Mouse (Mus musculus) thymus, postnatal 36 days (tissue): ENCODE measurements at regions not wholly inside any gene's neighbourhood (a gene's known extent, or its start where the extent isn't known, plus 50 kb on each side); places are given as distances from the start of the nearest gene placed in this dataset.

ENCODE experiments used
- DNase-seq, 2 experiments: peaks; one replicate each; pipeline ENCODE4 v3.0.0; 2022; ENCODE audit warnings: mixed read lengths in 2 of 2

DNA sequence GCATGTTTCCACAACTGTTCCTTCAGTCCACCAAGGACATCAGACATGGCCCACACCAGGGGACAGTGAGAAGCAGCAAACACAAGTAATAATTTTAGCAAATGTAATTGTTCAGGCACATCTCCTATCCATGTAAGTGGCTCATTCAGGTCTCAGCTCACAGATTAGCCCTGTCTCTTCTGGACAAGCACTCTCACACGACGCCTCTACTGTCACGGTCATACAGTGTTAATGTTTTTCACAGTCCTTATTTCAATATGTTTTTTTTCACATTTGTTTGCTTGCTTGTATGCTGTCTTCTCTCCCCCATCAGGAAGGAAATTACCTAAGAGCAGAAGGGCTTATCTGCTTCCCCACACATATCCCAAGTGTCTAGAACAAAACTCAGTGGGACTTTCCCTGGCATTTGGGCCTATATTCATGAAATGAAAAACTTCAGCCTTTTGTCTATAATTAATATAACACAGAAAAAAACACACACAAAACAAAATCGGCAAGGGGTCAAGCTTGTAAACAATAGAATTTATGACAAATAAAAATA, 299.5 kb downstream of the Icos start:
- DNase-seq: no peak

DNA sequence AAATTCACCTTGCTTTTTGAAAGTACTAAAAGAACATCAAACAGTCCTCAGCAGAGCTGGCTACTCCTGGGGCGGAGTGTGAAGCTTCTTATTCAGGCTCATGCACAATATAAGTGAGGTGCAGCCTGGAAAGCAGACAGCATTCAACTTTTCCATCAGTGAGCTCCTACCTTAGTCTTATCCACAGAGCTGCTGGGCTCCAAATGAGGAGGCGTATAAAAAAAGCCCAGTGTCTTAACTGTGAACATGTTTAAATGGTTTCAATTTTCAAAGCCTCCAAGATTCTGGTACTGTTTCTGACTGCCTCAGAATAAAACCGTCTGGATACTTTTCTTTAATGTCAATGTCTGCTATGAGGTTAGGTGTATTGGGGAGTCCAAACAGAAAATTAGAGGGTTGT, 310.5 kb downstream of the Icos start:
- no peak for DNase-seq

DNA sequence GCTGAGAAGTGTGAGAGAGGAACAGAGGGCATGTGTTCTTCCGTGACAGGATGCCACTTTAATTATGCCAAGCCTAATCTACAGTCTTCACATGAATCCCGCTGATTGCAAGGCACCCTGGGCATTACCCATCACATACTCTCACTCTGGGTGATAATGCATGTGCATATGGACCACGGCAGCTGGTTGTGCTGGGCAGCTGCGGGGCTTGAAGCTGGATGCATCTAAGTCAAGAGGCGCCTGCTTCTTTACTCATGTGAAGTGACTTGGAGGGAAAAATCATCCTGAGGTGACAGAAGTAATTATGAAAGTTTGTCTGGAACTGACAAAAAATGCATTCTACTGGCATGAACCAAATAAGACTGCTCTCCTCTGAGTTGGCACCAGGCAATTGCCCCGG, 311.2 kb downstream of the Icos start:
- DNase-seq: no peak

- DNase-seq: no peak
Observed at GRCm38 (mm10) chr1:61289552-61289951, 311.8 kb downstream of the Icos start.

- DNase-seq: no peak
Observed at GRCm38 (mm10) chr1:61293106-61293505, 315.4 kb downstream of the Icos start.

- DNase-seq: no peak
Observed at GRCm38 (mm10) chr1:61295219-61295618, 317.5 kb downstream of the Icos start.

- no peak for DNase-seq
Observed at GRCm38 (mm10) chr1:61296831-61297230, 319.1 kb downstream of the Icos start.

GRCm38 (mm10) chr1:61297361-61297760, 319.6 kb downstream of the Icos start:
- no peak for DNase-seq

DNA sequence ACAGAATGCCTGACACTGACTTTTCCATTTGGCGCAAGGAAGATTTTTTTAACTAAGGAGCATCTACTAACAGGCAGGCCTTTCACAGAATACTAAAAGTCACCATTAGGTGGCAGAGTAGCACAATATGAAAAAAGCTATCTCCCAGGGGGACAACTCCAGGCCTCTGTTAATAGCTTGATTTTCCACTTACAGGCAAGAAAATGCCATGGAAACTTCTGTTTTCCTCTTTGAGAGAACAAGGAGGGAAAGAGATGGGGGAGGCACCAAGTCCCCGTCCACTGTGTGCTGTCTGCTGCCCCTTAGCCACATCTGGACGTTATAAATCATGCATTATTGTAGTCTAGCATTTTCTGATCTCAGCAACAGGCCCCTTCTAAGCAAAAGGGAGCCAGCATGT, 320.3 kb downstream of the Icos start:
- DNase-seq: no peak

GRCm38 (mm10) chr1:61298779-61299178, 321.1 kb downstream of the Icos start:
- DNase-seq: no peak

- DNase-seq: no peak
Observed at GRCm38 (mm10) chr1:61300491-61300890, 322.8 kb downstream of the Icos start.

GRCm38 (mm10) chr1:61301041-61302030, 323.6 kb downstream of the Icos start:
- no peak for DNase-seq

DNA sequence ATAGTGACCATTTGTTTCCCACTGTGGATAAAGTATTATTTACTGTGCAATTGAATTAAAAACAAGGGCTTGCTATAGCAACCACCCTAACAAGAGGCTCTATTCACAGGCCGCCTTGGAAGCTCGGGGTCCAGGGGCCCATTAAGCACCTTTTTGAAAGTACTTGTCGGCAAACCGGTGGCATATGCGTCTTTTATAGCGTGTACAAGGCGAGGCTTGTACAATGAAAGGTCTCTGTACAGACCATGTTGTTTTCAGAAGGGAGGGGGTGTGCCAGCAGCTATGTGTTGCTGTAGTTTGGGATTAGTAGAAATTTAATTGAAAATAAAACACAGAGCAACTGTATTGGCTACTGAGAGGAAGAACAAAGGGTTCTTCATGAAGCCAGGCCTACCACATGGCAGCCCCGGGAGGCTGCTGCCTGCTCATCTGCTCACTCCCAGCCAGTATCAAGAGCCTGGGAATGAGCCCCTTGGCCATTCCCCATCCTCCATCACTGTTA, 324.9 kb downstream of the Icos start:
- DNase-seq: no peak

GRCm38 (mm10) chr1:61306296-61306695, 328.6 kb downstream of the Icos start:
- no peak for DNase-seq

GRCm38 (mm10) chr1:61309563-61309962, 329.1 kb upstream of the Pard3b start:
- DNase-seq: no peak

DNA sequence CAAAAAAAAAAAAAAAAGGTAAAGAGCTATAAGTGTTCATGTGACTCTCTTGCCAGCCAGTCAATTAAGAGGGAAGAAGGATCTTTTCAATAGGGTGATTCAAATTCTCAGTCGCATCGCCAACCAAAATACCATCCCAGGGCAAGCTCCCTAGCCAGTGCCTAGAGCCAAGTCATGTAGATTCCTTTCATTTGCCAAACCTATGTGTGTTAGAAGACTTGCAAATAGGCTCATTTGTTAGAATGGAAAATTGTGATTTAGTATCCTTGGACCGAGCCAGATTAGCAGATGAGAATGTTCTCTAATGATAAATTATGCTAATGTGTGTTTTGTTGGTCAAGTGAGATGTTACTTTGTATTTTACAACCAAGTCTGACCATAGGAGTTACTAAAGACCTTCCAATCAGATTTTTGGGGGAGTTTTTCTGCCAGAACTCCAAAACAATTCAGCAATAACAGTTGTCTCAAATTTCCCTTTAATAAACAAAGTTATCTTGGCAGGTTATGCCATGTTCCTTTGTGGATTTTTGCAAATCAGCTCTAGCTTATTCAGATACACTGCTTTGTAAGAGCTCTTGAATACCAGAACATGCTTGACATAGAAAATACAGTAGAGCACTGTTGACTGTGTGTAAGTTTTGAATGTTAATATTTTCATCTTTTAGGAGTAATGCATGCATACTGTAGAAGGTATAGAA, 328.4 kb upstream of the Pard3b start:
- no peak for DNase-seq

DNA sequence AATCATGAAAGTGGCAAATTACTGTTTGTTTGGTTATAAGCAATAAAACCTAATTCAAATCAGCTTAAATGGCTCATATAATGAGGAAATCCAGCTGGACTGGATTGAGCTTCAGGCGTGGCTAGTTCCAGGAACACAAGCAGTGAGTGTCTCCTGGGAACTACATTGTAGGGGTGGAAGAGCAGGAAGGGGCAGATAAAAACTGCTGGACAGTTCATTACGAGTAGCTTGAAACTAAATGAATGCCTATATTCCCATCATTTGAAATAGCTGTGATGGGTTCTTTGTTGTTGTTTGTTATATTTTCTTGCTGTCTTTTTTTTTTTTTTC, 327.9 kb upstream of the Pard3b start:
- no peak for DNase-seq

GRCm38 (mm10) chr1:61313196-61313595, 325.4 kb upstream of the Pard3b start:
- DNase-seq: no peak

- DNase-seq: no peak
Observed at GRCm38 (mm10) chr1:61316261-61316660, 322.4 kb upstream of the Pard3b start.

- DNase-seq: no peak
Observed at GRCm38 (mm10) chr1:61316736-61317135, 321.9 kb upstream of the Pard3b start.

DNA sequence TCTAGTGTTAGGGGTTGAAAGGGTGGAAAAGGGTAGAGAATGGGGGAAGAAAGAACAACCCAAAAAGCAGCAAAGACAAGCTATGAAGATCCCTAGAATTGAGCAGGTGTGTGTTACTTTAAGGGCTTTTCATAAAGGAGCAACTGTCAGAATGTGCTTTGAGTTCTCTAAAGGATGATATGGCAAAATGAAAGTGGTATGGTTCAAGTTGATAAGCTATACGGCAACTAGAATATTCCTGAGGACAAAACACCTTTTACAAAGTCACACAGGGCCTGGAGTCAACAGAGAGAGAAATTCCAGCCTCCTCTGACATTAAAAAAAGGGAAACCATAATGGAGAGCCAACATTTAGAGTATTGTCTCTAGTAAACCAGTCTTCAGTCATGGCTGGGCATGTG, 320.6 kb upstream of the Pard3b start:
- DNase-seq: no peak

GRCm38 (mm10) chr1:61321513-61322145, 317.0 kb upstream of the Pard3b start:
- no peak for DNase-seq

DNA sequence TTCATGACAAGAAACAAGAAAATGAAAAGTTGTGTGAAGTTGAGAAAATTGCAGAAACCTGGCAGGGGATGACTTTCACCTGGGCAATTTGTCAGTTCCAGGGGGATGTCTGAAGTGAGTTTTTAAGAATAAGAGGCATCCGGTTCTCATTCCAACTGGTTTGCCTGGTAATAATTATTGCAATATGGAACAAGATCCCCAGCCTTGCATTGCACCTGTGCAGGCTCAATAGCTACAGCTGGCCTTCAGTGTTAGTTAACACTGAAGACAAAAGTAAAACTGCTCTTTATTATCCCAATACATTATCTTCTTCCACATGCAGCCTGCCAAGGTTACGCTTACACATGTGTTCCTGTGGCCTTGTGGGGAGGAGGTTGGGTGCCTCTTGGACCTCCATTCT, 307.2 kb upstream of the Pard3b start:
- no peak for DNase-seq
